Mouse (Mus musculus): ENCODE data around the gene Plekha3.

- no peak for TF ChIP-seq EP300 (IDR thresholded peaks at IDR 0.05; ENCODE audit: low read depth)
- no peak for TF ChIP-seq CTCF (IDR thresholded peaks at IDR 0.05; ENCODE audit: low read depth)
Observed at GRCm38 (mm10) chr2:76705655-76706054, 30.6 kb downstream of the Plekha3 start.
